Mouse (Mus musculus) G1E (cell line): ENCODE results near the gene Ttc22.

Experiments
- CTCF ChIP-seq: IDR thresholded peaks from 2 replicates; pipeline ENCODE4 v1.5.1; 2012; ENCODE audit warnings: low read depth, low read length, inconsistent platforms, mixed read lengths
- GATA1 ChIP-seq: IDR thresholded peaks from 2 replicates; pipeline ENCODE4 v1.6.1; 2012; ENCODE audit warnings: borderline replicate concordance, low read length, inconsistent platforms, mixed read lengths
- TAL1 ChIP-seq: conservative IDR thresholded peaks from 2 replicates; pipeline ENCODE4 v1.6.1; 2012; ENCODE audit warnings: low read depth, low read length, inconsistent platforms, mixed read lengths

GRCm38 (mm10) chr4:106627809-106628208, 5.6 kb downstream of the Ttc22 start:
- TF ChIP-seq CTCF: no peak
- no peak for TF ChIP-seq GATA1
- TF ChIP-seq TAL1: no peak
